Mouse (Mus musculus) heart, embryonic 16.5 days (tissue): ENCODE measurements at regions not wholly inside any gene's neighbourhood (a gene's known extent, or its start where the extent isn't known, plus 50 kb on each side); places are given as distances from the start of the nearest gene placed in this dataset.
A peak's percentile ranks its signal among the peaks of the same experiment; 100 is the strongest.

ENCODE experiments used
- ATAC-seq: fragments of 200-750 bp; cut with Nextera tagmentation; replicated peaks from 2 replicates; pipeline ENCODE4 v1.8.0; 2017; ENCODE audit warnings: moderate number of reproducible peaks; ENCODE audit not compliant: insufficient read depth, low FRiP score; ENCODE audit errors: extremely low read depth
- H3K27ac ChIP-seq: fragments of 300-500 bp; sonication (generic); 2 replicates; pipeline ENCODE4 v1.5.1; 2014; ENCODE audit warnings: mild to moderate bottlenecking, low read length, control low read depth, moderate library complexity
- H3K27me3 ChIP-seq: fragments of 300-500 bp; sonication (generic); 2 replicates; pipeline ENCODE4 v1.6.1; 2014; ENCODE audit warnings: low read length, mixed read lengths; ENCODE audit not compliant: control insufficient read depth, insufficient read depth
- H3K36me3 ChIP-seq: fragments of 300-500 bp; sonication (generic); 2 replicates; pipeline ENCODE4 v1.6.1; 2014; ENCODE audit not compliant: control insufficient read depth, insufficient read depth
- H3K4me1 ChIP-seq: fragments of 300-500 bp; sonication (generic); 2 replicates; pipeline ENCODE4 v1.6.1; 2014; ENCODE audit warnings: low read length, mixed read lengths; ENCODE audit not compliant: control insufficient read depth, insufficient read depth
- H3K4me2 ChIP-seq: fragments of 300-500 bp; sonication (generic); 2 replicates; pipeline ENCODE4 v1.6.1; 2014; ENCODE audit warnings: low read depth, mild to moderate bottlenecking, control low read depth, low read length
- H3K4me3 ChIP-seq: fragments of 300-500 bp; sonication (generic); 2 replicates; pipeline ENCODE4 v1.5.1; 2014; ENCODE audit warnings: mild to moderate bottlenecking, control low read depth, low read length
- H3K9ac ChIP-seq: fragments of 300-500 bp; sonication (generic); 2 replicates; pipeline ENCODE4 v1.6.1; 2014; ENCODE audit warnings: low read length, control low read depth
- H3K9me3 ChIP-seq: fragments of 300-500 bp; sonication (generic); replicated peaks from 2 replicates; pipeline ENCODE4 v1.6.1; 2016; ENCODE audit warnings: low read length; ENCODE audit not compliant: control insufficient read depth
- WGBS: fragments of 180-500 bp; shearing (Covaris S2); extraction: QIAGEN DNeasy Blood & Tissue Kit; methylation state at CpG from one replicate; pipeline ENCODE4 v1.1.7; 2014; 5-methylcytosine and 5-hydroxymethylcytosine counted together

DNA sequence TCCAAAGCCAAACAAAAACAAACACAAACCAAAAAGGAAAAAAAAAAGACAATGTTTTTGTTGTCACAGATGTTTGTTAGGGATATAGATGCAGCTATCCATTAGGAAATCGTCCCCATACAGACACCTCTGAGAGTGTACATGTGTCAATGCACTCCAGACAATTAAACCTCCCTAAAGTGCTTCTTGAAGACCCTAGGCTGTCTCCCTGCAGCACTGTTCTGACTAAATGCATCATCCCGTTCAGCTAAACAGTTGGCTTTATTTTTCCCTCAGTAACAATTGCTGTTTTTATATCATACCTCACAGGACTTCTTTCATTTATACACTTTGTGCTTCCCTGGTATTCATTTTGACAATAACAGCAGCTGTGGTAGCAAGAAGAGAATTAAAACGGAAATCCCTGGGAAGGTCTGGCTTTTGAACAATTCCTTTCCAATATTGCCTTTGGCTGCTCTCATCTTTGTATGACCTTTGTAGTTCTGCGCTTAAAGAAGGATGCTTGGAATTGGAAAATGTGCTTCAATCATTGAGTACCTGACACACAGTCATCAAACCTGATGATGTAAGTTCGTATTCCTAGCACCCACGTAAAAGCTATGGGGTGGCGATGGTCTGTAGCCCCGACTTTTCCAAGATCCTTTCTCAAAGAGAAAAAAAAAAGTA lies 208.9 kb downstream of the Dusp6 start:
- Histone ChIP-seq H3K9me3 (no peaks in the 10 kb centered on the region), H3K4me1 (peaks cover 2% of the 10 kb centered on the region; the same call in 1 of the 2 replicates), H3K27ac (0 out of 2 replicates have a peak overlapping the region, but pooled peaks have one; percentile 33), H3K36me3 (no peaks in the 10 kb centered on the region), H3K27me3 (no peaks in the 10 kb centered on the region), H3K4me2 (no peak overlapping the region), H3K9ac (no peak overlapping the region), H3K4me3 (no peak overlapping the region)
- WGBS, result 66% methylated on average over 8 of the region's 8 CpGs
- no peak for ATAC-seq

DNA sequence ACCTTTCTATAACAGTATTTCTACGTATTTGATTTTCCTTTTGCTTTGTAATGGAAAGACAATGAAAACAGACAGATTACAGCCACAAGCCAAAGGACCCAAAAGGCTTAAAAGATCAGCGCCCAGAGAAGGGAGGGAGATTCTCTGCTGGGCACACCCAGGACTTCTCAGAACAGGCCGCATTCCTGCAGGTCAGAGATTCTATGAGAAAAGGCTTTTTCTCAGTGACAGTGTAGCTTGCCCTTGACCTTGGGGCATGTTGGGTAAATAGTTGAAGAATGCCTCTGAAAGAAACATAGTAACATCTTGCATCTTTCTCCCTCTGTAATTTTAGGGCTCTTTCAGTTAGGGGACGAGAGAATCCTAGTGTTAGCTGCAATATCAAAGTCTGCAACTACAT lies 209.8 kb downstream of the Dusp6 start:
- H3K4me1 ChIP-seq, result peaks cover 2% of the 10 kb centered on the region; the same call in 1 of the 2 replicates

DNA sequence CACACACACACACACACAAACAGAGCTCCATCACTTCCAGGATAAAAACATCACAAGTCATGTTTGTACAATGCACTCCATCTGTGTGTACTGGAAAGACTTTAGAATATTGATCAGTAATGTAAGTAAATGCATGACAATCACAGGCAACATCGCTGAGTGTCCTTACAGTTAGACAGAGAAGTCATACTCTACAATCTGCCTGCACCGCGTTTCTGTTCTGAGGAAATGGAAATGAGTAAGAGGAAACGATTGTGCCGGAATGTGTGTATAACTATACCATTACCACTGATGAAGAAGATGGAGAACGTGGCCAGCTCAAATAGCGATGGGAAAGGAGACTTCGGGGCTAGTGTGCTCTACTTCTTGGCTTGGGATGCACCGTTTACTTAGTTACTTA lies 210.7 kb downstream of the Dusp6 start:
- Histone ChIP-seq H3K9ac (no peak overlapping the region), H3K4me3 (no peak overlapping the region), H3K27ac (no peak overlapping the region), H3K4me1 (peaks cover 2% of the 10 kb centered on the region; the same call in 1 of the 2 replicates), H3K27me3 (no peaks in the 10 kb centered on the region), H3K9me3 (no peaks in the 10 kb centered on the region), H3K36me3 (no peaks in the 10 kb centered on the region), H3K4me2 (no peak overlapping the region)
- WGBS, result 82% methylated on average over 9 of the region's 9 CpGs
- no peak for ATAC-seq

More for the DNA sequence above, 209.8 kb downstream of the Dusp6 start:
- Histone ChIP-seq H3K27me3 (no peaks in the 10 kb centered on the region), H3K27ac (peak overlapping the region; percentile 17; the same call in 1 of the 2 replicates), H3K36me3 (no peaks in the 10 kb centered on the region), H3K9ac (no peak overlapping the region), H3K9me3 (no peaks in the 10 kb centered on the region), H3K4me2 (no peak overlapping the region), H3K4me3 (no peak overlapping the region)
- no peak for ATAC-seq
- 70% methylated on average over 4 of the region's 4 CpGs for WGBS

DNA sequence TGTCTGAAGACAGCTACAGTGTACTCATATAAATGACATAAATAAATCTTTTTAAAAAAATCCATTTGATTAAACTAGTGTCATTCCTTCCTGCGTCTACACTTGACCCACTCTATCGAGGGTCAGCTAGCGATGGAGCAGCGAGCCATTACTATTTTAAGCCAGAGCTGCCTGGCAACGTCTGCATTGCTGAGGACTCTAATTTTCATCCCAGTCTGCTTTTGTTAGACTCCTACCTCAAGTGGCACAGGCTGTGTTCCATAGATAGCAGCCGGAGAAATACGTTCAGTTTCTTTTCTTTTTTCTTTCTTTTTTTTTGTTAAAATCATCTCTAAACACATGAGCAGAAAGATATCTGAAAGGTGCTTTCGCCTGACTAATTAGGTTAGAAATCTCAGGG lies 211.5 kb downstream of the Dusp6 start:
- H3K4me2 ChIP-seq, result no peak overlapping the region

DNA sequence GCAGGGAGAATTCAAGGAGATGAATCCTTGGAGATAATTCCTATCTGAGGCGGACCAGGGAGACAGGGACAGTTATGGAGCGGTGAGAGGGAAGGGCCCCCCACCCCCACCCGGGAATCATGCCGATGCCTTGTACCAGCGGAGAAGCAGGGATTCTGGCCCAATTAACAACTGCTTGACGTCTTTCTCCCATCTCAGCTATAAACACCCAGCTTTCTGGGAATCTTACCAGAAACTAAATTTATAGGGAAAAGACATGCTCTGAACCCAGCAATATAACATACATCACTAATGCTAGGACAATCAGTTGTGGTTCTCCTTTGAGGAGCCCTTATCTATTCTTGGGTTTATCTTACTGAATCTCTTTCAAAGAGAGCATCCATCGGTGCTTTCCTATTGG lies 213.2 kb downstream of the Dusp6 start:
- Histone ChIP-seq H3K36me3 (no peaks in the 10 kb centered on the region), H3K9me3 (no peaks in the 10 kb centered on the region), H3K4me1 (peaks cover 2% of the 10 kb centered on the region; the same call in 1 of the 2 replicates), H3K4me3 (no peak overlapping the region), H3K27ac (no peak overlapping the region), H3K9ac (no peak overlapping the region), H3K27me3 (no peaks in the 10 kb centered on the region), H3K4me2 (no peak overlapping the region)
- WGBS, result 82% methylated on average over 7 of the region's 7 CpGs
- ATAC-seq, result no peak

More for the DNA sequence above, 211.5 kb downstream of the Dusp6 start:
- Histone ChIP-seq H3K9me3 (no peaks in the 10 kb centered on the region), H3K4me3 (no peak overlapping the region), H3K4me1 (peaks cover 2% of the 10 kb centered on the region; the same call in 1 of the 2 replicates), H3K36me3 (no peaks in the 10 kb centered on the region), H3K27ac (peak overlapping the region; percentile 50; the same call in 1 of the 2 replicates), H3K27me3 (no peaks in the 10 kb centered on the region), H3K9ac (no peak overlapping the region)
- 51% methylated on average over 8 of the region's 8 CpGs for WGBS
- ATAC-seq, result peak; percentile 52; the same call in 1 of the 2 replicates

DNA sequence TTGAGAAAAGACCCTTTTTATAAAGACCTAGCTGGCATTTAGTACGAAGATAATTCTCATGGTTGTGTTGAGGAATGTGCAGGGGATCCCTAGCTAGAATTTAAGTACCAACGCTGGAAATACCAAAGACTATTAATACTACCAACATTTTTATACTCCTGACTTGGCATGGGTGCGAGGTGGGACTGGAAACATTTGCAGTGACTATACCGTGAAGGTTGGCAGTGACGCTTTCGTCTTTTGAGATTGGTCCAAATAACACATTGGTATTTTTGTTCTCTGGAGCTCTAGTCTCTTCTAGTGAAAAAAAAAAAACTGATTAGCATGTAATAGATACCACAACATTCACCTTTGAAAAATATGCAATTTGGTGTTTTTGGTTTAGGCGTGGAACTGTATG lies 213.7 kb downstream of the Dusp6 start:
- no peak for ATAC-seq
- WGBS, result 77% methylated on average over 7 of the region's 7 CpGs

DNA sequence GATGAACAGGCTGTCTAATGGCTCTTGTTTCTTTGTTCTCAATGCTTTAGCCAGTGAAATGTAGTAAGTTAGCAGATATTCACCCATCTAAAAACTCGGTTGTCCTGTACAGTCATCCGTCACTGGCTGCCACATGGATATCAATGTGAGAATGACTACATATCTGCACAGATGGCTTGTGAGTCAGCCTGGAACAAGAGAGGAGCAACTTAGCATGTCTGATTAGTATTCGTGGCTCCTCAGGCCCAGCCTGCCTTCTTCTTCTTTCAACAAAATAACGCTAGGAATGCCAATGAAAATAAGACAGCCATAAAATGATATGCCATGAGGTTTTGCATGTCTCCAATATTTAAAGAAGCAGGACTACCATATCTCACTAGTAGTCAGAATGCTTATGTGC lies 217.5 kb downstream of the Dusp6 start:
- no peak for ATAC-seq
- H3K27me3 ChIP-seq, result no peaks in the 10 kb centered on the region
- H3K27ac ChIP-seq, result no peak overlapping the region
- no peaks in the 10 kb centered on the region for H3K36me3 ChIP-seq
- H3K9me3 ChIP-seq, result no peaks in the 10 kb centered on the region
- 72% methylated on average over 4 of the region's 4 CpGs for WGBS
- no peak overlapping the region for H3K9ac ChIP-seq
- no peak overlapping the region for H3K4me3 ChIP-seq
- H3K4me1 ChIP-seq, result no peaks in the 10 kb centered on the region
- no peak overlapping the region for H3K4me2 ChIP-seq

More for the DNA sequence above, 213.7 kb downstream of the Dusp6 start:
- no peak overlapping the region for H3K27ac ChIP-seq
- no peak overlapping the region for H3K9ac ChIP-seq
- H3K4me3 ChIP-seq, result no peak overlapping the region
- H3K4me2 ChIP-seq, result no peak overlapping the region
- no peaks in the 10 kb centered on the region for H3K9me3 ChIP-seq
- H3K27me3 ChIP-seq, result no peaks in the 10 kb centered on the region
- no peaks in the 10 kb centered on the region for H3K36me3 ChIP-seq
- peaks cover 2% of the 10 kb centered on the region; the same call in 1 of the 2 replicates for H3K4me1 ChIP-seq

DNA sequence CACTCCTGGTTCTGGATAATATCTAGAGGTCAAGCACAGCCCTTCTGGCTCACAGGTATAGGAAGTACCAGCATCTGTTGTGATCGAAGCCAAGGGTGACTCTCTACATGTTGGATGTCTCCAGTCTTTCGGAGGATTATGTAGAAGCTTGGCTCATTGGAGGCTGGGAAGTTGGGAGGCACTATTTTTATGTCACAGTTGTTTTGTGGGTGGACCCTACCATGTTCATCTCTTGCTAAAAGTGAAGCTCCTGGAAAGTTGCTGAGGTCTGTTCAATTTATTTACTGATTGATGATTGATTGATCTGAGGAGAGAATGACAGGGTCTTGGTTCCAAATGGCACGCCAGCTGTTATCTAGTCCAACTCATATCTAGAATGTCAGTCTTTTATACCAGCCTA lies 219.0 kb downstream of the Dusp6 start:
- H3K27me3 ChIP-seq, result no peaks in the 10 kb centered on the region
- no peaks in the 10 kb centered on the region for H3K36me3 ChIP-seq
- 0 out of 2 replicates have a peak, but pooled peaks cover 3% of the 10 kb centered on the region for H3K9me3 ChIP-seq
- 85% methylated on average over 3 of the region's 3 CpGs for WGBS
- no peak overlapping the region for H3K4me2 ChIP-seq
- no peak for ATAC-seq
- H3K4me1 ChIP-seq, result no peaks in the 10 kb centered on the region
- H3K27ac ChIP-seq, result no peak overlapping the region
- H3K4me3 ChIP-seq, result no peak overlapping the region
- H3K9ac ChIP-seq, result no peak overlapping the region

DNA sequence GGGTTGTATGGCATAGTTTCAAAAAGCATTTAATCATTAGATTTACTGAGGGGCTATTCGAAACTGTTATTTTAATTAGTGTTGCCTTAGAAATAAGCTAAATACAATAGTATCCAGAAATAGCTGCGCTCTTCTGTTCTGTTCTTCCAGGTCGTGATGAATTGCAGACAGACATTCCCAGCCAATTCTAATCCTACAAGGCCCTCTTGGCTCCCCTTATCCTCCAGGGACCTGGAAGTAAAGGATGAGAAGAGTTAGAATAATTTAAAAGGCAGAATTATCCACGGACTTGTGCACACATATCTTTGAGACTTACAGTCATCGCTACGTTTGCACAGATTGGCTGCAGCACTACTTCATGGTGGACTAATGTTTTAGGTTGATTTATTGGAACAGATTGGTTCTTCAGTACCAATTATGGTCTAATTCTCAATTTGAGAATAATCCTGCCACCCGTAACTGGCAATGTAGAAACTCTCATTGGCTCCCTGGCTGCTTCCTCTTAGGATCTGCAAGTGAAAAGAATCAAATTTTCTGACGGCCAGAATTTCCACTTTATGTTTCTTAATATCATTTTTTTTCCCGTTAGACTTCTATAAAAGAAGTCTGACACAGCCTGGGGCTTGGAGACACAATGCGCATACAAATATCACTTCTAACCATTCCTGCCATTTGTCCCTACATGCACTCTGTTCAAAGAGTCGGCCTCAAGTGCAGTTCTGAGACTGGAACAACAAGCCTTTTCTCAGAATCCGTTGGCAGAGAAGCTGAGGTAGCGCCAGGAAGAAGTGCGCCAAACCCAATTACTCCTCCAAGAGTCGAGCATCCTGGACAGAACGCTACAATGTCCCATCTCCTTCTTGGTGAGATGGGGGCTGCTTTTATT lies 225.4 kb downstream of the Dusp6 start:
- H3K9me3 ChIP-seq, result peaks cover 5% of the 10 kb centered on the region; the same call in 1 of the 2 replicates
- H3K4me3 ChIP-seq, result no peak overlapping the region
- H3K27me3 ChIP-seq, result no peaks in the 10 kb centered on the region
- WGBS, result 84% methylated on average over 16 of the region's 16 CpGs
- no peak overlapping the region for H3K27ac ChIP-seq
- no peak overlapping the region for H3K4me2 ChIP-seq
- no peak overlapping the region for H3K9ac ChIP-seq
- no peak for ATAC-seq
- H3K4me1 ChIP-seq, result no peaks in the 10 kb centered on the region
- no peaks in the 10 kb centered on the region for H3K36me3 ChIP-seq
